Mouse (Mus musculus): Measurements from ENCODE around the gene Proz.

The Proz gene

GRCm38 (mm10) chr8:13105908-13106551 is 45.3 kb downstream of the Proz start:
- peak in 1 of 2 experiments; percentile 38 for DNase-seq (ENCODE audit: low spot score in 2 of 2)

GRCm38 (mm10) chr8:13107990-13108638 is 47.4 kb downstream of the Proz start:
- DNase-seq (ENCODE audit: low spot score in 2 of 2) = no peak

- DNase-seq (ENCODE audit: low spot score in 2 of 2) = no peak
These were observed 48.3 kb downstream of the Proz start for GRCm38 (mm10) chr8:13108967-13109366.

GRCm38 (mm10) chr8:13109416-13109960 is 48.8 kb downstream of the Proz start:
- no peak for DNase-seq (ENCODE audit: low spot score in 2 of 2)

- DNase-seq (ENCODE audit: low spot score in 2 of 2) = no peak
These were observed 51.2 kb downstream of the Proz start for GRCm38 (mm10) chr8:13111917-13112316.

- no peak for DNase-seq (ENCODE audit: low spot score in 2 of 2)
These were observed 52.5 kb downstream of the Proz start for GRCm38 (mm10) chr8:13113232-13113631.

GRCm38 (mm10) chr8:13117096-13117495 is 56.4 kb downstream of the Proz start:
- no peak for DNase-seq (ENCODE audit: low spot score in 2 of 2)

- no peak for DNase-seq (ENCODE audit: low spot score in 2 of 2)
These were observed 57.8 kb downstream of the Proz start for GRCm38 (mm10) chr8:13118516-13118915.

GRCm38 (mm10) chr8:13120882-13121665 is 60.4 kb downstream of the Proz start:
- no peak for DNase-seq (ENCODE audit: low spot score in 2 of 2)

- DNase-seq (ENCODE audit: low spot score in 2 of 2) = no peak
These were observed 62.2 kb downstream of the Proz start for GRCm38 (mm10) chr8:13122887-13123421.

GRCm38 (mm10) chr8:13124897-13125296 is 64.2 kb downstream of the Proz start:
- DNase-seq (ENCODE audit: low spot score in 2 of 2) = no peak
